ENCODE assay signal across 8 mouse cellular contexts in genomic region chr7:80143331-80144273, GRCm38 (mm10). TPM values are rescaled to one million over a fixed set of nuclear protein-coding genes. Genes with fewer than 3 reads are reported as not detected.
DNase-seq lines count a peak whose midpoint lies in the region; ATAC-seq and TF ChIP-seq lines count a peak whose summit lies in the region.

No protein-coding gene starts in this region.

- no peaks in the 10 kb centered on the region for H3K9me3 ChIP-seq in kidney, postnatal 0 days (replicated peaks; ENCODE audit: low read length)
- H3K9me3 ChIP-seq in lung, postnatal 0 days (ENCODE audit: low read length): no peaks in the 10 kb centered on the region

- no peak overlapping the region for H3K4me2 ChIP-seq in kidney, postnatal 0 days (ENCODE audit: low read length)
- H3K4me2 ChIP-seq in lung, postnatal 0 days (replicated peaks; ENCODE audit: low read depth, low read length): 0 out of 2 replicates have a peak overlapping the region, but pooled peaks have one; percentile 14

- no peak for DNase-seq in kidney, postnatal 0 days (ENCODE audit: low spot score)
- no peak for DNase-seq in kidney, adult 18-20 months
- peak; percentile 81 for DNase-seq in c-Kit-positive CD71-negative TER-119-negative erythroid progenitor cells, embryonic 14.5 days (ENCODE audit: low read depth)
- peak; percentile 46 to 47 for DNase-seq in layer of hippocampus, postnatal 25 days (ENCODE audit: extremely low spot score in 1 of 2, low spot score in 1 of 2)
- DNase-seq in lung, postnatal 0 days (ENCODE audit: low spot score): peak; percentile 58
- DNase-seq in right cerebral cortex, adult 18-20 months: peak; percentile 87
- DNase-seq in MN1 (ENCODE audit: low spot score): no peak

- H3K27ac ChIP-seq in kidney, postnatal 0 days: no peak overlapping the region
- H3K27ac ChIP-seq in lung, postnatal 0 days (ENCODE audit: low read length): 0 out of 2 replicates have a peak overlapping the region, but pooled peaks have one; percentile 51

- H3K4me3 ChIP-seq in kidney, postnatal 0 days (replicated peaks; ENCODE audit: low read depth, low read length): no peak overlapping the region
- no peak overlapping the region for H3K4me3 ChIP-seq in lung, postnatal 0 days (ENCODE audit: low read depth, low read length)

- WGBS in kidney, postnatal 0 days: 38% methylated on average over 22 of the region's 22 CpGs
- WGBS in lung, postnatal 0 days: 33% methylated on average over 22 of the region's 22 CpGs

- no peaks in the 10 kb centered on the region for H3K27me3 ChIP-seq in kidney, postnatal 0 days (ENCODE audit: insufficient read depth, low read length)
- no peaks in the 10 kb centered on the region for H3K27me3 ChIP-seq in lung, postnatal 0 days (replicated peaks; ENCODE audit: insufficient read depth, low read length)

- 0 out of 2 replicates have a peak, but pooled peaks cover 6% of the 10 kb centered on the region for H3K4me1 ChIP-seq in kidney, postnatal 0 days (replicated peaks; ENCODE audit: insufficient read depth, low read length)
- no peaks in the 10 kb centered on the region for H3K4me1 ChIP-seq in lung, postnatal 0 days (ENCODE audit: insufficient read depth, low read depth, low read length)

- no peak for TF ChIP-seq CTCF in kidney, postnatal 0 days (IDR thresholded peaks at IDR 0.05; ENCODE audit: low read depth)
- no peak for TF ChIP-seq CTCF in lung, postnatal 0 days (IDR thresholded peaks at IDR 0.05)

- no peak for ATAC-seq in kidney, postnatal 0 days (replicated peaks; ENCODE audit: low FRiP score, low read depth)
- peak; percentile 89 for ATAC-seq in granulocyte monocyte progenitor cell, adult 5-6 weeks (replicated peaks; ENCODE audit: poor library complexity, severe bottlenecking)
- ATAC-seq in lung, postnatal 0 days: peak; percentile 34

- H3K9ac ChIP-seq in kidney, postnatal 0 days (ENCODE audit: low read depth, low read length): 0 out of 2 replicates have a peak overlapping the region, but pooled peaks have one; percentile 8
- H3K9ac ChIP-seq in lung, postnatal 0 days (replicated peaks; ENCODE audit: low read depth): 0 out of 2 replicates have a peak overlapping the region, but pooled peaks have one; percentile 26

- no peak for TF ChIP-seq EP300 in lung, postnatal 0 days (IDR thresholded peaks at IDR 0.05)

- H3K36me3 ChIP-seq in kidney, postnatal 0 days (ENCODE audit: insufficient read depth, low read length): no peaks in the 10 kb centered on the region
- H3K36me3 ChIP-seq in lung, postnatal 0 days (ENCODE audit: insufficient read depth, low read length): no peaks in the 10 kb centered on the region

RNA-seq across cellular contexts. Expression of gene Idh2, which starts 28.4 kb away (rescaled TPM):
- 630 and 689 TPM in 2 replicates for polyA plus RNA-seq in kidney, postnatal 0 days (2015; fragmentation: Nextera tagmentation; extraction: Ambion mirVana)
- total RNA-seq in granulocyte monocyte progenitor cell, adult 5-6 weeks (2014; fragmentation: Nextera tagmentation): 259 and 298 TPM in 2 replicates
- 338 and 368 TPM in 2 replicates for total RNA-seq in granulocyte monocyte progenitor cell, adult 5-6 weeks (2017)
- total RNA-seq in layer of hippocampus, postnatal 25 days (2021): 10 to 100 TPM; 62.2 to 67.0 TPM
- polyA plus RNA-seq in lung, postnatal 0 days (2015; fragmentation: Nextera tagmentation; extraction: Ambion mirVana): 296 and 298 TPM in 2 replicates

RNA-seq across cellular contexts. Expression of gene Sema4b, which starts 43.0 kb away (rescaled TPM):
- 20.7 and 21.2 TPM in 2 replicates for polyA plus RNA-seq in kidney, postnatal 0 days (2015; fragmentation: Nextera tagmentation; extraction: Ambion mirVana)
- total RNA-seq in granulocyte monocyte progenitor cell, adult 5-6 weeks (2014; fragmentation: Nextera tagmentation): 6.2 and 6.6 TPM in 2 replicates
- total RNA-seq in granulocyte monocyte progenitor cell, adult 5-6 weeks (2017): 3.6 and 4.4 TPM in 2 replicates
- total RNA-seq in layer of hippocampus, postnatal 25 days (2021): 10 to 100 TPM; 23.0 to 23.2 TPM
- 11.6 and 11.8 TPM in 2 replicates for polyA plus RNA-seq in lung, postnatal 0 days (2015; fragmentation: Nextera tagmentation; extraction: Ambion mirVana)

Comparison
In these comparisons a context has a peak if more than half of its experiments do, and no peak if none do; other contexts are left out.
1. DNase-seq: peak in c-Kit-positive CD71-negative TER-119-negative erythroid progenitor cells, embryonic 14.5 days (single experiment), layer of hippocampus, postnatal 25 days (2 of 2), lung, postnatal 0 days (single experiment) and right cerebral cortex, adult 18-20 months (single experiment); none in kidney, postnatal 0 days (single experiment), kidney, adult 18-20 months (single experiment) and MN1 (single experiment).